Mouse (Mus musculus): ENCODE data around the gene Aldh4a1. TPM values are rescaled to one million over a fixed set of nuclear protein-coding genes. Genes with fewer than 3 reads are reported as not detected.

Gene Aldh4a1
- polyA plus RNA-seq, 1 experiment from 2014 or later = 12.9 TPM

DNA sequence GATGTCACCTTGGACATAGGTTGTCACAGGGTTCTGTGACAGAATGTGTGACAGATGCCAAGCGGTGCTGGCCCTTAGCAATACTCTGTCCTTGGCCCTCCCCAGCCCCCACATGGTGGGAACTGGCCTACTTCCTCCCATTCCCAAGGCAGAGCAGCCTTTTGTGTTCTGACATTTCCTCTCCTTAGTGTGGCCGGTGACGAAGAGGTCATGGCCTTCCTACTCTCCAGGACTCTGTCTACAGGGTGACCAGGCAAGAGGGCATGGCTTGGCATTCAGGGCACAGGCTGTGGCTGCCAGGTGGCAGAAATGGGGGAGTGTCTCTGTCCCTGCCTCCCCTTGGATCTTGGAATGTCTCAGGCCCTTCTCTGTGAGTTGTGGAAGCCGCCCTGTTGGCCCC lies 35.3 kb upstream of the Aldh4a1 start:
- H3K4me2 ChIP-seq (replicated peaks; ENCODE audit: low read depth) = no peak overlapping the region
- H3K4me3 ChIP-seq (ENCODE audit: low read depth, low read length) = no peak overlapping the region
- no peak overlapping the region for H3K9ac ChIP-seq (ENCODE audit: low read length)
- peak overlapping the region; percentile 24; the same call in 1 of the 2 replicates for H3K27ac ChIP-seq (replicated peaks)
- H3K9me3 ChIP-seq (ENCODE audit: control insufficient read depth, low read length) = no peaks in the 10 kb centered on the region
- TF ChIP-seq EP300 (optimal IDR thresholded peaks at IDR 0.05) = no peak
- no peak for TF ChIP-seq CTCF (IDR thresholded peaks at IDR 0.05; ENCODE audit: low read depth)
- no peak; the same call in 1 of the 2 replicates for ATAC-seq (ENCODE audit: low FRiP score, low TSS enrichment)
- H3K4me1 ChIP-seq (replicated peaks; ENCODE audit: control insufficient read depth, insufficient read depth) = no peaks in the 10 kb centered on the region
- DNase-seq (ENCODE audit: low spot score) = no peak
- 78% methylated on average over 4 of the region's 4 CpGs for WGBS
- no peaks in the 10 kb centered on the region for H3K27me3 ChIP-seq (ENCODE audit: control insufficient read depth, insufficient read depth, low read length)
- H3K36me3 ChIP-seq (ENCODE audit: control insufficient read depth, insufficient read depth, low read length) = no peaks in the 10 kb centered on the region

GRCm38 (mm10) chr4:139587773-139588172 lies 34.9 kb upstream of the Aldh4a1 start:
- peak; percentile 32; the same call in 1 of the 2 replicates for ATAC-seq (ENCODE audit: low FRiP score, low TSS enrichment)
- DNase-seq (ENCODE audit: low spot score) = peak; percentile 31
- Histone ChIP-seq H3K4me2 (replicated peaks; ENCODE audit: low read depth) (no peak overlapping the region), H3K36me3 (ENCODE audit: control insufficient read depth, insufficient read depth, low read length) (no peaks in the 10 kb centered on the region), H3K4me3 (ENCODE audit: low read depth, low read length) (no peak overlapping the region), H3K27ac (replicated peaks) (peak overlapping the region; percentile 24; the same call in 1 of the 2 replicates), H3K9ac (ENCODE audit: low read length) (no peak overlapping the region), H3K4me1 (replicated peaks; ENCODE audit: control insufficient read depth, insufficient read depth) (no peaks in the 10 kb centered on the region), H3K9me3 (ENCODE audit: control insufficient read depth, low read length) (no peaks in the 10 kb centered on the region), H3K27me3 (ENCODE audit: control insufficient read depth, insufficient read depth, low read length) (no peaks in the 10 kb centered on the region)
- WGBS = 83% methylated on average over 4 of the region's 4 CpGs
- TF ChIP-seq EP300 (optimal IDR thresholded peaks at IDR 0.05) = no peak

DNA sequence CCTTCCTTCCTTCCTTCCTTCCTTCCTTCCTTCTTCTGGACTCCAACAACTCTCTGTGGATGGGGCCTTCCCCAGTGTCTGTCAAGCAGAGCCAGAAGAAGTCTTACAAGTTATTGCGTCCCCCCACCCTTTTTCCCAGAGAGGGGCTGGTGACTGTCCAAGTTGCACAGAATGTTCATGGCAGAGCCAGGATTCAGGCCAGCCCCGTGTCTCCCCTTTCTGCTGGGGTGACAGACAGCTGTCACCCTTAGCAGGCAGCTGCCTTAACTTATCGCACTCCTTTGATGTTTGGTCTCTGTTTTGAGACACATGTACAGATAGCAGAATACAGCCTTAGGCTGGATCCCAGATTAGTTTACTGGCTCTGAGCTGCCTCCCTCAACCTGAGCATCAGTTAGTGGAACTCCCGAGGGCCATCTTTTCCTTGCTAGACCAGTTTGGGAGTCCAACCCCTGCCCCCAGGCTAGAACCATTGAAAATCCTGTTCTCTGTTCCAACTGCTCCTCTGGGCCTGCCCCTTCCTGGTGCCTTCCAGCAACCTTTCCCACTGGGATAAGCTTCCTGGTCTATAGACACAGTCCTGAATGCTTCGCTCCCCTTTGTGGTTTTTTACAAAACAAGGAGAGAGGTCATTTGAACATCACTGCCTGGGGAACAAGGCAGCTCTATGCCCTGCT lies 33.2 kb upstream of the Aldh4a1 start:
- TF ChIP-seq CTCF (IDR thresholded peaks at IDR 0.05; ENCODE audit: low read depth) (no peak), EP300 (optimal IDR thresholded peaks at IDR 0.05) (no peak)
- Histone ChIP-seq H3K27ac (replicated peaks) (no peak overlapping the region), H3K27me3 (ENCODE audit: control insufficient read depth, insufficient read depth, low read length) (no peaks in the 10 kb centered on the region), H3K9ac (ENCODE audit: low read length) (no peak overlapping the region; the same call in 1 of the 2 replicates), H3K9me3 (ENCODE audit: control insufficient read depth, low read length) (no peaks in the 10 kb centered on the region), H3K4me2 (replicated peaks; ENCODE audit: low read depth) (no peak overlapping the region), H3K4me1 (replicated peaks; ENCODE audit: control insufficient read depth, insufficient read depth) (no peaks in the 10 kb centered on the region), H3K36me3 (ENCODE audit: control insufficient read depth, insufficient read depth, low read length) (no peaks in the 10 kb centered on the region), H3K4me3 (ENCODE audit: low read depth, low read length) (no peak overlapping the region)
- DNase-seq (ENCODE audit: low spot score) (no peak), ATAC-seq (ENCODE audit: low FRiP score, low TSS enrichment) (no peak)
- 67% methylated on average over 5 of the region's 5 CpGs for WGBS

DNA sequence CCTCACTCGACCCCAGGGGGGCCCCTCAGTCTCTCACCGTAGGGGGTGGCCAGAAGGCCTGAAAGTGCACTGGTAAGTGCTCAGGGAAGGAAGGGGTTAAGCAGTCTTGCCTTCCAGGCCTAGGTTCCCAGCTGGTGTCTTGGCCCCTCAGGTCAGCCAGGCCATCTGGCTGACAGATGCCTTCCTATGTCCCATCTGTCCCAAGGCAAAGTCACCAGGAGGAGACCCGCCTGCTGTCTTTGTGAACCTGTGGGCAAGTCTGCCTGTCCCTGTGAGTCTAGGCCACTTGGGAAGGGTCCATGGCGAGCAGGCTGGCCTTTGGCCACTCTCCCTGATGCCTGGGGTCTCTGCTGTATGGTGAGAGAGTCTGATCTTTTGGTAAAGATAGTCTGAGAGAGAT lies 32.2 kb upstream of the Aldh4a1 start:
- ATAC-seq (ENCODE audit: low FRiP score, low TSS enrichment) (no peak), DNase-seq (ENCODE audit: low spot score) (no peak)
- WGBS = 48% methylated on average over 4 of the region's 4 CpGs
- Histone ChIP-seq H3K9ac (ENCODE audit: low read length) (no peak overlapping the region), H3K27me3 (ENCODE audit: control insufficient read depth, insufficient read depth, low read length) (no peaks in the 10 kb centered on the region), H3K27ac (replicated peaks) (no peak overlapping the region), H3K4me1 (replicated peaks; ENCODE audit: control insufficient read depth, insufficient read depth) (no peaks in the 10 kb centered on the region), H3K4me3 (ENCODE audit: low read depth, low read length) (no peak overlapping the region), H3K4me2 (replicated peaks; ENCODE audit: low read depth) (no peak overlapping the region), H3K36me3 (ENCODE audit: control insufficient read depth, insufficient read depth, low read length) (no peaks in the 10 kb centered on the region), H3K9me3 (ENCODE audit: control insufficient read depth, low read length) (no peaks in the 10 kb centered on the region)
- TF ChIP-seq CTCF (IDR thresholded peaks at IDR 0.05; ENCODE audit: low read depth) = no peak
- no peak for TF ChIP-seq EP300 (optimal IDR thresholded peaks at IDR 0.05)

DNA sequence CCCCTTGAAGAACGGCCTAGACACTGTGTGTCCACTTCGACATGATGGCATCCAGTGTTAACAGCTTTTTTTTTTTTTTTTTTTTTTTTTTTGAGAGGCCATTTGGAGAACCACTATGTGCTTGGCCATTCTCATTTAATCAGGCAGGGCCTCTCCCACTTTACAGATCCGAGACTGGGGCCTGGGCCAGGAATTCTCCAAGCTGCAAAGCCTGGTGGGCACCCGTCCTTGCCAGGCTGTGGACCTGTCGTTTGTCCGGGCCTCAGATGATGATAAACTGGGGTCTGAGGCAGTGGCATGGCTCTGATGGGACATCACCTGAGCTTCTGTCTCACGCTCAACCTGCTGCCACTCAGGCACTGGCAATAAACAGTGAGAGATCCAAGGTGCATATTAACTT lies 29.8 kb upstream of the Aldh4a1 start:
- H3K36me3 ChIP-seq (ENCODE audit: control insufficient read depth, insufficient read depth, low read length) = no peaks in the 10 kb centered on the region
- H3K27me3 ChIP-seq (ENCODE audit: control insufficient read depth, insufficient read depth, low read length) = no peaks in the 10 kb centered on the region
- H3K27ac ChIP-seq (replicated peaks) = no peak overlapping the region
- ATAC-seq (ENCODE audit: low FRiP score, low TSS enrichment) (no peak), DNase-seq (ENCODE audit: low spot score) (no peak)
- H3K4me3 ChIP-seq (ENCODE audit: low read depth, low read length) = no peak overlapping the region
- H3K4me1 ChIP-seq (replicated peaks; ENCODE audit: control insufficient read depth, insufficient read depth) = peaks cover 9% of the 10 kb centered on the region
- no peak for TF ChIP-seq CTCF (IDR thresholded peaks at IDR 0.05; ENCODE audit: low read depth)
- 73% methylated on average over 7 of the region's 7 CpGs for WGBS
- H3K9ac ChIP-seq (ENCODE audit: low read length) = no peak overlapping the region
- no peaks in the 10 kb centered on the region for H3K9me3 ChIP-seq (ENCODE audit: control insufficient read depth, low read length)
- no peak overlapping the region for H3K4me2 ChIP-seq (replicated peaks; ENCODE audit: low read depth)

DNA sequence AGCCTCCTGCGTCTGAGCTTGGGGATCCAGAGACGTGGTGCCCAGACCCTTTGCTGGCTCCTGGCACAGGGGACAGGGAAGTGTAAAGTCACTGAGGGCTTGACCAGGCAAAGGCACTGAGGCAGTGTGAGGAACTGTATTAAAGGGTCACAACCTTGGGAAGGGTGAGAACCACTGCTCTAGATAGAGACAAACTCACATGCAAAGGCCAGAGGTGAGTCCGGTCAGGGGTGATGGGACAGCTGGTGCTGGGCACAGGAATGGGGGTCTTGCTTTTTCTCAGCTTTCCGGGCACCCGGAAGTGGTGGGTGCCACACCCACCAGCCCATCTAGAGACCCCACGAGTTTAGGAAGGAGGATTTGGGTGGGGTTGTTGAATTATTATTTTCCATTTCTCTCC lies 29.3 kb upstream of the Aldh4a1 start:
- H3K27ac ChIP-seq (replicated peaks) = no peak overlapping the region
- WGBS = 68% methylated on average over 6 of the region's 6 CpGs
- no peaks in the 10 kb centered on the region for H3K9me3 ChIP-seq (ENCODE audit: control insufficient read depth, low read length)
- H3K36me3 ChIP-seq (ENCODE audit: control insufficient read depth, insufficient read depth, low read length) = no peaks in the 10 kb centered on the region
- no peak overlapping the region for H3K4me2 ChIP-seq (replicated peaks; ENCODE audit: low read depth)
- H3K27me3 ChIP-seq (ENCODE audit: control insufficient read depth, insufficient read depth, low read length) = no peaks in the 10 kb centered on the region
- TF ChIP-seq CTCF (IDR thresholded peaks at IDR 0.05; ENCODE audit: low read depth) = no peak
- no peak for TF ChIP-seq EP300 (optimal IDR thresholded peaks at IDR 0.05)
- no peak overlapping the region for H3K4me3 ChIP-seq (ENCODE audit: low read depth, low read length)
- H3K4me1 ChIP-seq (replicated peaks; ENCODE audit: control insufficient read depth, insufficient read depth) = peaks cover 14% of the 10 kb centered on the region
- H3K9ac ChIP-seq (ENCODE audit: low read length) = no peak overlapping the region
- DNase-seq (ENCODE audit: low spot score) (no peak), ATAC-seq (ENCODE audit: low FRiP score, low TSS enrichment) (no peak)
